Mouse (Mus musculus) left cerebral cortex, postnatal 4 days (tissue): ENCODE measurements at regions not wholly inside any gene's neighbourhood (a gene's known extent, or its start where the extent isn't known, plus 50 kb on each side); places are given as distances from the start of the nearest gene placed in this dataset.

Experiments used
- DNase-seq: peaks from one replicate; pipeline ENCODE4 v3.0.0-alpha.2; 2022
- intact Hi-C: fragments of 180-260 bp; cut with DNase I; formaldehyde crosslinking; loops from one replicate; pipeline ENCODE4 v1.15.1; 2025

GRCm38 (mm10) chr3:70860909-70861675, 853.7 kb downstream of the Otol1 start:
- no peak for DNase-seq
- intact Hi-C loops: no loop called here

- DNase-seq: peak; percentile 10
- intact Hi-C loops: no loop called here
These were observed 866.5 kb downstream of the Otol1 start for GRCm38 (mm10) chr3:70873688-70874551.

- intact Hi-C loops: no loop called here
These were observed 867.2 kb downstream of the Otol1 start for GRCm38 (mm10) chr3:70874614-70875013.

More at GRCm38 (mm10) chr3:70874614-70875013, 867.2 kb downstream of the Otol1 start:
- peak; percentile 2 for DNase-seq
